Mouse (Mus musculus) cerebellum, postnatal 10 days (tissue): Measurements from ENCODE around the gene Gm20388.

Experiments
- DNase-seq, 2 experiments: peaks; one replicate each; pipeline ENCODE4 v3.0.0; 2021; ENCODE audit warnings: mixed read lengths in 2 of 2

Gm20388 gene

DNA sequence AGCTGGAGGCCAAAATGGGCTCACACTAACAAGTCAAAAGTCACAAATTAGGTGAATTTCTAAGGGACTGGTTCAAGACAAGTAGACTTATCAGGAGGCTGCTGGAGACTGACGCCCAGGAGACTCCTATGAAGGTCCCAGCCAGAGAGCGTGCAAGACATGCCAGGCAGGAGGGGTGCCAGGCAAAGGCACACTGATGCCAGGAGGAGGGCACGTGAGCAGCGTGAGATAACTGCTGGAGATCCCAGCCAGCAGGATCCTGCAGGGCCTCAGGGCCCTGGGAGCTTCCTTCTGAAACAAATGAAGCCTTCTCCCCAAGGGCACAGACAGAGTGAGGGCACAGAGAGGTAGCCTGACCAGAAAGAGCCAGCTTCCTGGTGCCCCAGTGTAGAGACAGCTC is 2897.3 kb downstream of the Gm20388 start:
- DNase-seq: peak; percentile 47 to 70

DNA sequence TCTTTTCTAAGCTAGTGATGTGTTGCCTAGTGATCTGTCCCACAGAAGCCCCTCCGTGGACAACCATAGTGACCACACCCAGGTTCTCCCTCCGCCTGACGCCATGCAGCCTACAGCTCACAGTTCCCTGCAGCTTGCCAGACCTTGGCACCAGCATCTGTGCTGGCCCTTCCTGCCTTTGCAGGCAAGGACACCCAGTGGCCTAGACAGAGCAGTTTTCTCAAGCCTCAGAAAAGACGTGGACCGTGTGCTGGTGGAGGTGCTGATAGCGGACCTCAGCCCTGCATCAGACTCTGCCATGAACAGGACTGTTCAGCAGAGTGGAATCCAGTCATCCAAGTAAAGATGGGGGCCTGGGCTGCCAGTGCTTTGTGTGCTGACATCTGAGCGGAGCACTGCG is 2899.7 kb downstream of the Gm20388 start:
- peak; percentile 74 to 77 for DNase-seq

DNA sequence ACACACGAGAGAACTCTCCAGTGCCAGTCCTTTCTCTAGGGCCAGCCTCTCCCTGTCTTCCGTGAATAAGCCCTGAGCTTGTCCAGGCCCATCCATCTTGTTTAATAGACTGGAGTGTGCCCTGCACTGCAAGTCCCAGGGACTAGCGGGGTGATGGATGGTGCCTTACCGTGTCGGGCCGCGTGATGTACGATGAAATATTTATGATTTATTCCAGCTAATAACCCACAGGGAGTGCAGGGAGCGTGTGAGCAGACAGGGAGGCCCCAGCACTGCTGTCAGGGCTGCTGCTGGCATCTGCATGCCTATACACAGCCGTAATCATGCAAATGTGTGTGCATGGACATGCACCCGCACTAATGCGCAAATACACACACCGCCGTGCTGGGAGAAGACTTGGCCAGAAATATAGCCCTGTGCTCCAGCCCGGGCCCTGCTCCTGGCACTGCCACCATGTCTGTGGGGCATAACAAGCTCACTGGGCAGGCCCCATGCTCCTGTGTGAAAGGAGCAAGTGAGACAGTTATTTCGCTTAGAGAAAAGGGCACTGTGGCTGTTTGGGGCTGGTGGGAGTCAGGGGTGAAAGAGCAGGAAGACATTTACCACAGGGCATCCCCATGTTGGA is 2901.3 kb downstream of the Gm20388 start:
- DNase-seq: peak; percentile 52 to 63

DNA sequence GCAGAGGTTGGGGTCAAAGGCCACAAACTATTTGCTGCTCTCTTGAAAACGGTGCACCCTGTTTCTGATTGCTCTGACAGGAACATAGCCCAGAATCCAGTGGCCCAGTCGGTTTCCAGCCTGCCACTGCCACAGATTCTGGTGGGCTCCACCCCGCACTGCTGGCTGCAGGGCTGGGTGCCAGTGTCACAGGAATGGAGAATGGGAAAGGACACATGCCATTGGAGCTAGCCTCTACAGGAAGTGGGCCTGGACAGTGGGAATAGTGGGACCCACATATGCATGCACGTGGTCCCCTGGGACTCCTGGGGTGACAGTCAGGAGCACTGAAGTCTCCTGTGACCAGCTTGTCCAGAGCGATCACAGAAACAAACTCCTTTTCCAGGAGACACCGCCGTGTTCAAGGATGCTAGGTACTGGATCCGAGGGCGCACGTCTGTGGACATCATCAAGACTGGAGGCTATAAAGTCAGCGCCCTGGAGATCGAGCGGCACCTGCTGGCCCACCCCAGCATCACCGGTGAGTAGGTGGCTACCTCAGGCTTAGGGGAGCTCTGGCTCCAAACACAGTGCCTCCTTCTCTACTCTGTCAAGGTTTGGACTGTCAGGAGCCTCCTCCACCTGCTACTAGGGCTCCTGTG is 2902.1 kb downstream of the Gm20388 start:
- DNase-seq: peak; percentile 71

DNA sequence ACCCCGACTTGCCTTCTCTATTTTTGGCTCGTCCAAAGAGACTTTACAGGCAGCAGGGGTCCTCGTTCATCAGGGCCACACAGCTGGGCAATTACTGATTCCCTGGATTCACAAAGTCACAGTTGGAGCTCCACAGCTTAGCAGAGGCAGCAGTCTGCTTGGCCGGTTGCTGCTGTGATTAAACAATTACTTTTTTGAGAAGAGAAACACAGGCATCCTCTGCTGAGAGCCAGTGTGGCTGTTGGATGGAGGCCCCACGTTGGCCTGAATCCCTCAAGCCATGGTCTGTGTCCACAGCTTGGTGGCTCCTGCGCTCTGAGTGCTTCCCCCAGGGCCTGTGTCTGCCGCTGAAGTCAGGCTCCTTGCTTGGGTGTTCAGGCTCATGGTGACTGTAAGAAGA is 2904.0 kb downstream of the Gm20388 start:
- DNase-seq: peak; percentile 67 to 81

DNA sequence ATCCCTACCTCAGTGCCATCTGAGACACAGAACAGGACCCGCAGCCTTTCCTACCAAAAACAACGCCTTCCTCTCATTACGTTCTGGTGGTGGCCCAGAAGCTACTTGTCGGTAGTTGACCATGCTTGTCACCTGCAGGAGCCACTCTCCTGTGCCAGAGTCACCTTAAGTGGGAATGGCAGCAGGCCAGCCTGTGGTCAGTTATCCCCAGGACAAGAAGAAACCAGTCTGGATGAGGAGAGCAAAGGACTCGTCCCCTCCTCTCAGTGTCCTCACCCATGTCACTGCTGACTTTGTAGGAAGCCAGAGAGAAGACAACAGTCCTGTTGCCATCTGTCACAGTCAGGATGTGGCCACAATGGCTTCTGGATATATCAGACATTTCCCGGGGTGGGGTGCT is 2906.3 kb downstream of the Gm20388 start:
- DNase-seq: no peak

DNA sequence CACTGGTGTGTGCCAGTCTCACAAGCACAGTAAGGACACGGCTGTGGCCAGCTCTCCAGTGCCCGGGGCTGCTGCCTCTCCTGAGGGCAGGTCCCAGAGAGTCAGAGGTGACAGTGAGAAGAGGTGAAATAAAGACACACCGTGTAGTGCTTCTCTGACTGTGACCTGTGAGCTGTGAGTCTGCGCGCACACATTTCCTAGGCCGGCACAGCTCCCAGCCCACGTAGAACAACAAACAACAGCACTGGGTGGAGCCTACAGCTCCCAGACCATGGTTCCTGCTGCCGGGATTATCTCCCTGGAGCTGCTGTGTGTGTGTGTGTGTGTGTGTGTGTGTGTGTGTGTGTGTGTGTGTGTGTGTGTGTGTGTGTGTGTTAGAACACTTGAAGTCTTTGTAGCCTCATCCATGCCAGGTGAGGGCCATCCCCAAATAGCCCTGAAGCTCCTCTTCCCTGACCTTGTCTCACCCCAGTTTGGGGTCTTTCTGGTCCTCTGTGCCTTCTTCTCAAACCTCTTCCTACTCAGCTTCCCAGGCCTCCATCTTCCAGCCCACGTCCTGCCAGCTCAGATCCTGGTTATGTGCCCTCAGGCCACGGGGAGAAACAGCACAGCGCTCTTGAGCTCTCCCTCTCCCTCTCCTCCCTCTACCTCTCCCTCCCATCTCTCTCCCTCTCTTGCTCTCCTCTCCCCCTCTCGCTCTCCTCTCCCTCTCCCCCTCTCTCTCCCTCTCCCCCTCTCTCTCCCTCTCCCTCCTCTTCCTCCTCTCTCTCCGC is 2907.3 kb downstream of the Gm20388 start:
- no peak for DNase-seq

DNA sequence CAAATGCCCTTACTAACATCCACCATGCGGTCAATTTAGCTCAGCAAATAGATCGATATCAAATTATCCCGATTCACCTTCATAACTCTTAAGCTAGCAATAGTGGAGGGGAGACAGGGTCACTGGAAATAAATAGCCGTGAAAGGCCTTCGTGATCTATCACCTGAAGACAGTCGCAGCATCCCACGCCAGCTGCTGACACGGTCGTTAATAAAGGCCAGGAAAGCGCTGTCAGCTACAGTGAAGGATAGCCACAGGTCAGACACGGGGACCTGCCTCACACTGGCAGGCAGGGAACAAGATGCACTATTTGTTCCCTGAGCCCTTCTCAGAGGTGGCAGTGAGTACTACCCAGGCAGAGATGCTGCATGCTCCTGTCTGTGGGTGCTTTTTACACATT is 2909.1 kb downstream of the Gm20388 start:
- no peak for DNase-seq

DNA sequence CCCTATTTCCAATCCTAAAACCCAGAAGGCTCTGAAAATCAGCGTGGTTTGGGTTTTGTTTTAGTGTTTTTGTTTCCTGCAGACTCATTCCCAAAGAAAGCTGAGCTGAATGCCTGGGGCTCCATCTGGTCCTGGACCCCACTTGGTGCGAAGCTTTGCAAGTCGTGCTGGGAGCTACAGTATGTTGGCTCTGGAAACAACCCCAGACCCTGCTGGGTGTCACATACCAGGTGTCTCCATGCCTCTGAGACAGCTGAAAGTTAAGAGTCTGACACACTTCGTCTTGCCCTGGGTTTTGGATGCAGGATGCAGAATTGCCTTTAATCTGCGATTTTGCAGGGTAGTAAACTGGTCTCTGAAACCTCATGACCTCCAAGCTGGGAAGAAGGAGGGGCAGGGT is 2913.9 kb downstream of the Gm20388 start:
- peak; percentile 74 to 84 for DNase-seq

DNA sequence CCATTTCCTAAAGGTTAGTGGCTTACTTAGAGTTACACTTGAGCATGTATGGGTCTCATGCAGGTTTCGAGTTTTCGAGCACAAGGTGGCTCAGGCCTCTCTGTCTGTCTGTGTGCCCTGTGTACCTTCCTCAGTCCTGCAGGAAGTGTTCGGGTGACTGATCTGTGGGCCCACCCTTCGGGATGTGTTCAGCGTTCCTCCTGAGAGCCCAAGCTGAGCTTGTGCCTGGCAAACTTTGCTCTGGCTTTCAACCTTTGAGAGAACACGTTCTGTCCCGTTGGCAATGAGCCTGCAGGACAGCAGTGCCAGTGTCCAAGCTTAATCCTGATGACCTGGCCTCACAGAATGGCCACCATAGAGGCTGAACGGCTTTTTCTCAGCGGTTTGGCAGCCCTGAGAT is 2914.3 kb downstream of the Gm20388 start:
- no peak for DNase-seq

DNA sequence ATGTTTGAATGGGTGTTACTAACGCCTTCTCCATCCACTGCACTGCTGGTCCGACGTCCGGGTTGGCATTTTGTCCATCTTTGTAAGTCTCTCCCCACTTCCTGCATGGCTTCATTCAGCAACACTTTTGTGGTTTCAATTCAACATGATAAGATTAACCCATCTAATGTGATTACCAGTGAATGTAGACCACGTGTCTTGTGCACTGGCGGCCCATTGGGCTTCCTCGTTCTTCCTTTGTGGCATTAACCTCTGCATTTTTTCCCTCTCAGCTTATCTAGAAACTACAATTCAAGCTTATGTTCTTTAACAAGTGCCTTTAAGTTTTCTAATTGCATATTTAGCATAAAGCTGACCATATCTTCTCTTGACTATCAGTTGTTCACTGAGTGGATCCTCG is 2914.8 kb downstream of the Gm20388 start:
- no peak for DNase-seq

DNA sequence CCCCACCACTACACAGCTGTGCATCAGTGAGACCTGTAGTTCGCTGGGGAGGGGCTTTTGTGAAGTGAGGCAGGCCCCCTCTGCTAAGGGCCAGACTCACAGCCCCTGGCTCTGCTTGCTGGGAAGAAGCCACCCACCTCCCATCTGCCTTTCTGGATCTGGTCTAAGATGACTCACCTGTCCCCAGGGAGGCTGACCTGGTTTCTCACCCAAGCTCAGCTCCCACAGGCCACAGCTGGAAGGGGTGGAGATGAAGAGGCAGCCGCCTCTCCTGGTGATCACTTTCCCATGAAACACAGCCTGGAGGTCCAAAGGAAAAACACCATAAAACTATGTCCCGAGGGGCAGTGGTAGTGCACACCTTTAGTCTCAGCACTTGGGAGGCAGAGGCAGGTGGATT is 2918.8 kb downstream of the Gm20388 start:
- DNase-seq: no peak

DNA sequence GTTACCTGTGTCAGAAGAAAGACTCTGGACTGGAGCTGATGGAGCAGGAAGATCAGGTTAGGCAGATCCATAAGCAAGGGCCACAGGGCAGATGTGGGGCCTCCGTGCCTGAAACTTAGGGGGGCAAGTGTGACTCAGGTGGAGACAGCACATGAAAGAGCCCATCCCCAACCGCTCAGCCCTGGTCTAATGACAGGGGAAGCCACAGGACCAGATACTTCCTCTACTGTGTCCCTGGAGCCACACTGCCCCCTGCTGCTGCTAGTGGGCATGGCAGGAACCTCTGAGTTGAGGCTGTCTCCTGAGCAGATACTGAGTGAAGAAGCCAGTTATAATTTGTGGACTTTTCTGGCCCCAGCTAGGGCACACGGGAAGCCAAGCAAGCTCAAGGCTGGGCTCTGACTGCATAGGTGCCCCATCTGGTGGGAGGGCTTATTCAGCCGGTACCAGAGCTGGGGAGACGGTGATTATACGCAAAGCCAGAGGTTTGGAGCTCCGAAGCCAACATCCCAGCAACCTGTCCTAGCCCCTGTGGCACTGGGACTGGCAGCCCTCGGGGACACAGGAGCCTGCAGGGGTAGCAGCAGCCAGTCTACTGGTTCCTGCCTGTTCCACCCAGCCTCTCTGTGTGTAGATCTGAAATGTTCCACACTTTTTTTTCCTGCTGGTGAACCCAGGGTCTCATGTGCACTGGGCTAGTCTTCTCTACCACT is 2919.9 kb downstream of the Gm20388 start:
- DNase-seq: peak; percentile 98 to 99

DNA sequence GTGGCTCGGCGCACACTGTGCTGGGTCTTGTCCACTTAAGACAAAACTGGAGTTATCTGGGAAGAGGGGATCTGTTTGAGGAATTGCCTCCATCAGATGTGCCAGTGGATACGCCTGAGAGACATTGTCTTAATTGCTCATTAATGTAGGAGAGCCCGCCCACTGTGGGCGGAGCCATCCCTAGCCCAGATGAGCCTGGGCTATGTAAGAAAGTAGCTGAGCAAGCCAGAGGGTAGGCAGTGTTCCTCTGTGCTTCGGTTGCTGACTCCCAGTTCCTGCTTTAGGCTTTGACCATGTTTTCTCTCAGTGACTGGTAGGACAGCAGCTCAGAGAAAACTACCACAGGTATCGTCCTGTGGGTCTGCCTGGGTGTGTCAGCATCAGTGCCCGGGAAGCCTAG is 2923.8 kb downstream of the Gm20388 start:
- DNase-seq: no peak

DNA sequence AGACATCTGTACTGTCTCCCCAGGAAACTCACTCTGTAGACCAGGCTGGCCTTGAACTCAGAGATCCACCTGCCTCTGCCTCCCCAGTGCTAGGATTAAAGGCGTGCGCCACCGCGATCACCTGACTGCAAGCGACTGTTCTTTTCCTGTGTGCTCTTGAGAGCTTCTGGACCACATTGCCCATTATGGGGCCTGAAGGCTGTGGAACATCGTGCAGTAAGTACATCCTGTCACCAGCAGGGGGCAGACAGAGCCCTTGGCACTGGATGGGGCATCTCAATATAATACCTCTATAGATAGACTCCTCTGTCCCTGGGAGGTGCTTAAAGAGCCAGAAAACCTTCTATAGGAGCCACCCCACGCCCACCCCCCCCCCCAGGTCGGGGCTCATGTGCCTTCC is 2924.3 kb downstream of the Gm20388 start:
- peak; percentile 90 to 93 for DNase-seq

DNA sequence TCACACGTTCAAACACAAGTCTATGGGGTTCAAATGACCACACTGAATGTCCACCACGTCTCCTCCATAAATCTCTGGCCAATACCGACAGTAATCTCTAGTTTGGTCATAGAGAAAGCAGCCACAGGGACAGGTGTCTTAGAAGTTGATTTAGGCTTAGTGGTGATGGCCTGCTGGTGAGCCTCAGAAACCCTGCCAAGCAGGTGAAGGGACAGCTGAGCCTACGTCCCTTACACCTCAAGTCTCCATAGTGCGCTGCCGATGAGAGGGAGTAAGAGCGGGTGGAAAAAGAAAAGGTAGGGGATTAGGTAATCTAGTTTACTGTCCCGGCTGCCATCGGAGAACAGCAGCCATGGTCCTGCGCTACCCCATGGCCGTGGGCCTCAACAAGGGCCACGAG is 2925.6 kb downstream of the Gm20388 start:
- no peak for DNase-seq

DNA sequence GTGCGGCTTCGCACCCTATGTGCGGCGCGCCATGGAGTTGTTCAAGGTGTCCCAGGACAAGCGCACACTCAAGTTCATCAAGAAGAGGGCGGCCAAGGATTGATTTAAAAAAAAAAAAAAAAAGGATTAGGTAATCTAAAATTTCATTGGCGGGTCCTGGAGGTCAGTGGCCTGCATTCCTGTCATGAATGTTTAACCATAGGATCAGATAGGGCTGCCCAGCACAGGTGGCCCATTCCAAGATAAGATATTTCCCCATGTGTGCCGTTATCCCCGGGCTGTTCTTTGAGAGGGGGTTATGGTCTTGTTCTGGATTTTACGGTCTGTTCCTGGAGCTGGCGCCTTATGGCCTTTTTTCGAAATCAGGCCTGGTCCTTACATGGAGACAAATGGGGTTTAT is 2926.1 kb downstream of the Gm20388 start:
- no peak for DNase-seq

DNA sequence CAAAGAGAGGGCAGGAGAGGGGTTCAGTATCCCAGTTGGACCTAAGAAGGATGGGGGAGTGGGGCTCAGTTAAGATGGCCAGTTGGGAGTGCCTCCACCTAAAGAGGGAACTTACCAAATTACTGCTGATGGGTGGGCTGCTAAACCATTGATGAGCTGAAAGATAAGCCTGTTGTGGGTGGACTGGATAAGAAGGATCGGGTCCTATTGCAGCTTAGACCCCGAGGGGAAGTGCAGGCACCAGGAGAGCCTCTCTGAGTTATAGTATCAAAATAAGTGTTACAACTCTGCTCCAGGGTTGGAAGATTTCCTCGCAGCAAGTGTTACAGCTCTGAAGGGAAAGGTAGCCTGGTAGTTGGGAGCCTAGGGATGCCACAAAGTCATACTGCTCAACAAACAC is 2933.5 kb downstream of the Gm20388 start:
- no peak for DNase-seq

DNA sequence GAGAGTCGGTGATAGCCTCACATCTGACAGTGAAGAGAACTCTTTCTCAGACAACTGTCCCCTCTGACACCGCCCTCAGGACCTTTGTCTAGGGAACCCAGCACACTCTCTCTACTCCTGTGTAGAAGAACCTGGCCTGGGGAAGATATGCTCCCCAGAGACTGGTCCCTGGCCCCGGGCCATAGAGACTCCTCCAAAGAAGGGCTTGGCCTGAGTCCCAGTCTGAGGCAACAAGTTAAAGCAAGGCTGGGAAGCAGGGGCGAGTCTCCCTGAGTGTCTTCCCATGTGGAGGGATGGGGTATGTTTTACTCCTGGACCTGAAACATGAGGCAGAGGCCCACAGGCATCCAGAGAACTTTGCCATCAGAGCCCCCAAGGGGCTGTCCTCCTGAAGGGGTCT is 2935.0 kb downstream of the Gm20388 start:
- peak in 1 of 2 experiments; percentile 53 for DNase-seq

DNA sequence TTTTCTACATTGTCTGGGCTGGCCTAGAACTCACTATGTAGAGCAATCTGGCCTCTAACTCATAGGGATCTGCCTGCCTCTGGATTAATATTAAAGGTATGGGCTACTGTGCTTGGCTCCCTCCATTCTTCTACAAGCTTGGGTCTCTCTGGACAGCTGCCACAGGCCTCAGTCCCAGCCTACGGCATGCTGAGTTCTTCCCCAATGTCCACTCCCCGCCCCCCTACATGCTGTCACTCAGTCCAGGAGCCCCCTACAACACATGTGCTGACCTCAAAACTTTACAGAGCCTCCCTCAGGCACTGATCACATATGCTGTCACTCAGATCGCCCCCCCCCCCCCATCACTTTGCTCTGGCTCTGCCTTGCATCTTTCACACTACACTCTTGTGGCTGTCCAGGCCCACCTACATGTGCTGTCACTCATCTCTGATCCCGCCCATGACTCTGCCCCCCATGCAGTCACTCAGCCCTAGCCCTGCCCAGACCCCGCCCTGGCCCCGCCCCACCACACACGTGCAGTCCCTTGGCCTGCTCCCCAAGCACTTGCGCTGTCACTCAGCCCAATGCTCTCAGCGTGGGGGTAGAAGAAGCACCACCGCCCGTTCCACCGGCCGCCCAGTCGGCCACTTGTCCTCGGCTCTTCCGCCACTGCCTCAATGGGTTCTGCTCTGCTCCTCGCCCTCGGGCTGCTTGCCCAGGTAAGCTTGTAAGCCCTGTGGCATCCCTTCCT is 2937.4 kb downstream of the Gm20388 start, which contains the start of gene Cdh15:
Gene Cdh15 (plus strand): TSS at position 138 of the 733 bp plus-strand sequence.
- DNase-seq: peak; percentile 90 to 92

DNA sequence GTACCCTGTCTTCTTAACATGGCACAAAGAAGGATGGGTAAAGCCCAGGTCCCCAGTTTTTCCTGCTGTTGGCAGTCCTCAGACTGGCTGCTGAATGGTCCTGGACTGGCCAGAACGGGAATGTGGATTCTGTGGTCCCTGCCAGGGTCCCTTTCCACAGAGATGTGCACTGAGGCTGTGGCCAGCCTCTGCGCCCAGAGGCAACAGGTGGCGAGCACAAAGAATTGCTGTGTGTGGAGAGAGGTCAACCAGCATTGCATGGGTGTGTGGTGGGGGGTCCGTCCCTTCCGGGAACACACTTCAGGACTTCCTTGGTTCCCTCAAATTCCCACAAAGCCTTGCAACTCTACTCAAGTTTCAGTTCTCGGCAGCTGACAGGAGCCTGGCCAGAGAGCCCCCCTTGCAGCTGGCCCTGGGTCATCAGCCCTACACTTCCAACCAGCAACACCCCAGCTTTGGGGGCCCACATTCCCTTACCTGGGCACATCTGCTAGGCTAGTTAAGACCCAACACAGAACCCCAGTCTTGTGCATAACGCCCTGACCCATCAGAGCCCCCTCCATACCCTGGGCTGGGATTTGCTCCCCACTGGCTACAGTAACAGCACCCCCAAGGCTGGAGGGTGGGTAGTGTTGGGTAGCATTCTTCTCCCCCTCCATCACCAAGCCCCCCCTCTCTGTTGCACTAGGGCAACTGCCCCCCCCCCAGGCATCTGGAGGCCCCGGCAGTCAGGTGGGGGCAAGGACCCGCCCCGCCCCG is 2938.7 kb downstream of the Gm20388 start:
- DNase-seq: peak; percentile 27 to 45
